Mouse (Mus musculus) urinary bladder, postnatal 14 days (tissue): ENCODE results near the gene Pdia6.

Experiments used
- DNase-seq: peaks from one replicate; pipeline ENCODE4 v3.0.0; 2021; ENCODE audit warnings: low spot score

Gene Pdia6

DNA sequence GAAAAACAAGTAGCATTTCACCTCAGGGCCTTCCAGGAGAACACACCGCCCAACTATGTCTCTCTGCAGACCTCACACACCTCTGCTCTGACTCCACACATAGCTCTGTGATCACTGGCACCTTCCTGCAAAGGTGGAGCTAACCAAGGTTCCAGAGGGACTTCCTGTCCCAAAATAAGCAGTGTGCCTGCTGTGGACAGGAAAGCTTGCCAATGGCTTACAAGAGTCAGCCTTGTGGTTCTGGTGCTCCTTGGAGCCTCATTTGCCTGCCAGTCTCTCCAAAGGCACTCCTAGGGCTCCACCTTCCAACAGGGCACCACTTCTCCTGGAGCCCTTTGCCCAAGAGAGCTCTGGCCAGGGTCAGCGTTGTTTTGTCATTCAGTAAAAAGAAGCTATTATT is 1.5 kb upstream of the Pdia6 start:
- no peak for DNase-seq

- no peak for DNase-seq
Observed at GRCm38 (mm10) chr12:17266673-17266990, 287 bp downstream of the Pdia6 start.

GRCm38 (mm10) chr12:17267316-17267715 is 971 bp downstream of the Pdia6 start:
- no peak for DNase-seq

DNA sequence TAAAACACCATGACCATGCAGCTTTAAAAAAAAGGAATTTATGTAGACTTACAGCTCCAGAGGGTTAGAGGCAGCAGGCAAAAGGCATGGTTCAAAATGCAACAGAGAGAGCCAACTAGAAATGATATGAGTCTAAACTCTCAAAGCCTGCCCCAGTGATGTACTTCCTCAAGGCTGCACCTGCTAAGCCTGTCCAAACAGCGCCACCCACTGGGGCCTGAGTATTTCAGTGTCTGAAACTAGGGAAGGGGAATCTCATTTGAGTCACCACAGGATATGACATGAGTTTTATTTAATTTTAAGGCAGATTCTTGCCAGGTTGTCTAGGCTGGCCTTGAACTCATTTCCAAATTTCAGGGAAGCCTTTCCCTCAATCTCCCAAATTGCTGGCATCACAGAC is 4.9 kb downstream of the Pdia6 start:
- peak; percentile 37 for DNase-seq

GRCm38 (mm10) chr12:17273841-17274240 is 7.5 kb downstream of the Pdia6 start:
- DNase-seq, result no peak

GRCm38 (mm10) chr12:17288496-17288895 is 22.2 kb downstream of the Pdia6 start:
- no peak for DNase-seq

- no peak for DNase-seq
Observed at GRCm38 (mm10) chr12:17289060-17289459, 22.7 kb downstream of the Pdia6 start.

DNA sequence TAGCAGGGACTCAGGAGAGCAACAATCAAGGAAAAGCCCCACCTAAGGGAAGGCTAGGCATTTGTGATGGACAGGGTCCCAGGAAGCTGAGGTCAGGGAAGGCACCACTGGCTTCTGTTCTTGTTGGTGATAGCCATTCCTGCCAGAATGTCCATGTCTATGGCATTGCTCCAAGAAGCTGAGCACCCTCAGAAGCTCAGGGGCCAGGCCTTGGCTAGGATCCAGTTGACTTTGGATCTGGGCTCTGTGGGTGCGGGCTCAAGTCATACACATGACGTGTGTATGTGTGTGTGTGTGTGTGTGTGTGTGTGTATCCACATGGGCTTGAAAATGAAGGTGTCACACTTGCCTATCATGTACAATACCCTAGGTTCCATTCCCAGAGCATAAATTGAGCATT is 23.6 kb downstream of the Pdia6 start:
- DNase-seq, result no peak

DNA sequence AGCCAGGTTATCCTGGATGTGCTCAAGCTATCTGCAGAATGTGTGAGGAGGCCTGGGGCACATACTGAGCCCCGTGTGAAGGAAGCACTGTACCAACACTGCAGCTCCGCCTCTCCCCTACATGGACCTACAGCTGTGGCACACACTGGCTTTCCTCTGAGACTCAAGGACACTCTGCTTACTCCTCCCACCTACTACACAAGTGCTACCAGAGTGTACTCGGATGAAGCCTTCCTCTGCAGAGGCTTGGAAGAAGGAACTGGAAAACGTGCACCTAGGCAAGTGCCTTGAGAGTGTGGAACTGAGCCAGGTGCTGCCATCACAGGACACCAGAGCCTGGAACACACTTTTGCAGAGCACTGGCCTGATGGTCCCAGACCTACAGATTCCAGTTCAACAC is 24.2 kb downstream of the Pdia6 start:
- DNase-seq, result no peak

DNA sequence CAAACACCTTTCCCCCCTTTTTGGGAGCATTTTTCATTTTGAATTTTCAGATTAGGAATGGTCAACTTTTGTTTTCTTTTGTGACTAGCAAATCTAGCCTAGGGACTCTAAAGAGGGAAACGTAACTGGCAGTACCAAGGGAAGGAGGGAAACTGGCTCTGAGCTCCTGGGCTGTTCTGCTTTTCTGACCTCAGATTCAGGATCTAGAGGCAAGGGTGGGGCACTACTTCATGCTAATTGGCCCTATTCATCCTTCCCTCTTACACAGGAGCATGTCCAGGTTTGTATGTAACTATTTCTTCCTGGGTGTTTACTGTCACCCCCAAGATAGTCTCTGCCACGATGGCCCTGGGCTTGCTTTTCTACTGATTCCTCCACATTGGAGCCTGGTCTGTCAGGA is 30.6 kb downstream of the Pdia6 start:
- no peak for DNase-seq

- DNase-seq, result no peak
Observed at GRCm38 (mm10) chr12:17299902-17300301, 33.6 kb downstream of the Pdia6 start.

DNA sequence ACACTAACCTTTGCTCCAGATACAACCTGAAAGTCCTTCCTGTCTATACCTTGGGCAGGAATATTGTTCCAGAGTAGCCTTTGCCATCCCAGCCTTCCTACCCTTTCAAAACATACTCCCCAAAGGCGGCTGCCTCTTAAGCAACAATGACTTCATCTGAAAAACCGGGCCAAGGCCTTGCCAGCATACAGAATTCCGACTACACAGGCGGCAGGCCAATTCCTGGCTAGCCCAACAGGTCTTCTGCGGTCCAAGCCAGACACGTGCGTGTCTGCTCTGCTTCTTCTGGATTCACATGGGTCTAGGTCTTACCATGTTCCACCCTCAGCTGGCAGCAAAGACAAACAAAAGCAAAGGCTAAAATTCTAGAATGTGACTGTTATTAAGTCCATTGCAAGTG is 39.1 kb downstream of the Pdia6 start:
- peak; percentile 14 for DNase-seq

DNA sequence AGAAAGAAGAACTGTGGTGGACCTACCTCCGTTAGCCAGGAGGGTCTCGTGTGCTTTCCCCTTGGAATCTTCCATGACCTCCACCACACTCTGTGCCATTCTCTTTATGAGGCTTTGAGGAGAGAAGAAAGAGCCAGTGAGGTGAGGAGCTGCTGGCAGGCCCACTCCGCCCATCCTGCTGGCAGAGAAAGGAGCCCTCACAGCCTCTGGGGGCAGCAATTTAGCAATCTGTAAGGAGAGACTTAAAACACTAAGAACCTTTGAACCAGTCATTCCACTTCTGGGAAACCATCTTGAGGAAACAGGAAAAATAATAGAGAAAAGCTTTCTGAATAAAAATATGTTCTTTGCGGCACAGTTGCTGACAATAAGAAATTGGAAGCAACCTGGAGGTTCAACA is 41.9 kb downstream of the Pdia6 start:
- no peak for DNase-seq

GRCm38 (mm10) chr12:17310852-17311839 is 44.8 kb downstream of the Pdia6 start:
- no peak for DNase-seq

DNA sequence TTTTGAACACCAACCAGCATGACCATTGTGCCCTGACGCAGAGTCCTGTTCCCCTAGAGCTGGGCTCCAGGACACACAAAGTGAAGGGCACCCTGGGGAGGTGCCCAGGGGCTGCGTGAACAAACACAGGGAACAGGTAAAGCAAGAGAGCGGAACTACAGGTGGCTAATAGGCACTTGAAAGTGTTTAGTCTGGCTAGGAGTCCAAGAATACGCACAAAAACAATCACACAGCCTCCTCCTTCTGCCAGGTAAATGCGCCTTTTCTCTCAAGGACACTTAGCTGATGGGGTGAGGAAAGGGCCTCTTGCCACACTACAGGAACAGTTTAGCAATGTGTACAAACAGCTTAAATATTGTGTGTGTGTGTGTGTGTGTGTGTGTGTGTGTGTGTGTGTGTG is 49.8 kb downstream of the Pdia6 start:
- DNase-seq, result no peak

DNA sequence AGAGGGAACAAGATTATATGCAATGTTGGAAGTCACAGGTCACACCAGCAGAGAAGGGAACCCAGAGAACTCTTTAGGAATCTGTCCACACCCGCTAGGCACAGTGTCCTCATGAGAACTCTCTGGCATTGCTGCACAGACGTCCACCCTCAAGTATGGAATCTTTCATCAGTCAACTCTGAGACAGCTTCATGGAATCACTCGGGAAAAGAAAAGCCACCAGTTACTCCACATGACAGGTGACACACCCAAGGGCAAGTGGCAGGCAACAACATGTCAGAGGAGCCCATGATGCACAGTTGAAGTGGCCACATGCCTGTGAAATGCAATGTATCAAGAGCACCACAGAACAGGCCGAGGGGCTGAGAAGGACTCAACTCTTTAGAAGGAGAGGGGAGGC is 51.6 kb downstream of the Pdia6 start:
- DNase-seq, result no peak

DNA sequence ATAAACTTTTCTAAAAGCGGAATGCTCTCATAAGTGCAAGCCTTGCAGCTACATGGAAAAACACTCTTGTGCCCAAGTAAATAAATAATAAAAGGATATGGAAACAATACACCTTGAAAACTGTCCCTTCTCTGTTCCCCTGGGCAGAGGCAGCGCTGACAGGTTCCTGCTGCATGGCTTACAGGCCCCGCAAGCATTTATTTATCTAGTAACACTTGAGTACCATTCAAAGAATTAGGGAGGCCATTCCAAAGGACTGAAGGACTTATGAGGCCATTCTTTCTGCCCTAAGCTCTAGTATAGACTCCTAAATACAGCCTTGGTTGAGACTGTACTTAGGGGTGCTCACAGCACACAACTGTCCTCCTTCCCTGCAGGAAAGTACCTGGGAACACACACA is 52.1 kb downstream of the Pdia6 start:
- DNase-seq, result no peak

- DNase-seq, result peak; percentile 26
Observed at GRCm38 (mm10) chr12:17324549-17325470, 58.5 kb downstream of the Pdia6 start.

DNA sequence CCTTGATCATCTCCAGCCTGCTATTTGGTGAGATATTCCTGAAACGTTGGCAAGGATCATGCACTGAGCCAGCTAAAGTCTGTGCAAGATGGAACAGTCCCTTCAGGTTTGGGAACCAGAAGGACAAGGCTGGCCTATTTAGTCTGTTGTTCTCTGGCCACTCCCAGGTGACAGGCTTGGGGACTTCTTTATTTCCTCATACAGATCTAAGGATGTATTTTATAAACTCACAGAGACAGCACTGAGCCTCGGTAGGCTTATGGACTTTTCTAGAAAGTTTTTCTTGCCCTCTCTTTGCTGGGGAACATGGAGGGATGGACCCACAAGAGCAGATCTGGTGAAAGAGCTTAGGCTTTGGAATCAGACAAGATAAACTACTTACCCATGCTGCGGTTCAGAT is 62.9 kb downstream of the Pdia6 start, which contains the start of gene Atp6v1c2:
Gene Atp6v1c2 (minus strand): TSS at position 101 of the 400 bp plus-strand sequence.
- no peak for DNase-seq

DNA sequence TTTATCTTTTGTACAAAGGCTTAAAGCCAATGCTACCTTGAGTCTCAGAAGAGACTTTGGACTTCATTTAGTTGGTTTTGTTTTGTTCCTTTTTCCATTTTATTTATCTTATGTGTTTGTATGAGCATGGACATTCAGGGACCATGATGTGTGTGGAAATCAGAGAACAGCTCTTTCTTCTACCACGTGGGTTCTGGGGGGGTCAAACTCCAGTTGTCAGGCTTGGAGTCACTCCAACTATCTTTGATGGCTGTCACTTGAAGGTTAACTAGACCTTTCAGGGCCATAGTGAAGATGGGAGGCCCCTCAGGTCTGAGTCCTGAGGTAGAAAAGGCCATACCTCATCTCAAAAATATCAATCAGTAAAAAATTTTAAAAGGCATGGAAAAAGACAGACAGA is 67.1 kb downstream of the Pdia6 start:
- no peak for DNase-seq
